Mouse (Mus musculus) fat pad, adult 2 months (tissue): ENCODE data around the gene Tbl3.

Experiments
- DNase-seq: peaks from one replicate; pipeline ENCODE4 v3.0.0-alpha.2; 2011; ENCODE audit warnings: low read depth, low spot score; ENCODE audit errors: extremely low read depth

Tbl3 gene

GRCm38 (mm10) chr17:24658017-24658758, 49.3 kb downstream of the Tbl3 start, which contains the start of gene Npw:
Npw (minus strand) TSS chr17:24658457.
- DNase-seq: no peak

DNA sequence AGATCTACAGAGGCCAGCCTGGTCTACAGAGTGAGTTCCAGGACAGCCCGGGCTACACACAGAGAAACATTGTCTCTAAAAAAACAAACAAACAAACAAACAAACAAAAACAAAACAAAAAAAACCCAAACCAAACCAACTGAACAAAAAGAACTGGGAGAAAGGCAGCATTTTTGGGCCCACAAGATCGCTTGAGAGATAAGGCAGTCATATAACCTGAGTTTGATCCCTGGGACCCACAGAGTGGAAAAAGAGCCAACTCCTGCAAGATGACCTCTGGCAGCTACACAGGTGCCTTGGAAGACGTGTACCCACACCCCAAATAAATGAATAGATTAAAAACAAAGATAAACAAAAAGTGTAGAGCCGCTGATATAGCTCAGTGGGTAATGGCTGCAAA, 52.5 kb downstream of the Tbl3 start:
- no peak for DNase-seq

GRCm38 (mm10) chr17:24653967-24654710, 53.3 kb downstream of the Tbl3 start:
- DNase-seq: no peak

DNA sequence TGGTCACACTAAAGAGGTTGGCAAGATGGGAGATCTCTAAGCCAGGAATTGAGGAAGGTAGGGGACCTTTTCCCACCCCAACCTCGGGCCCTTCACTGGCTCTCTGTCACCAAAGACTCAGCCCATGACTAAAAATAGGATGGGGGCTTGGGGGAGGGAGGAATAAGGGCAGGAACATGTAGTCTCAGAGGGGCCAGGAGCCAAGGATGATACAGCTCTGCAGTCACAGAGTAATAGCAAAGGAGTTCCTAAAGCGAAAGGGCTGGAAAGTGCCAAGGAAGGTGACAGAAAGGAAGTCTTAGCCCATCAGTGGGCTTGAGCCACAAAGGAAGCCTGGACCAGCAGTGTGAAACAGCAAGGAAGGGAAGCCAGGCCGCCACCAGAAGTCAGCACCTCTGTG, 55.6 kb downstream of the Tbl3 start:
- DNase-seq: no peak

- DNase-seq: no peak
Observed at GRCm38 (mm10) chr17:24650766-24651165, 56.7 kb downstream of the Tbl3 start.

DNA sequence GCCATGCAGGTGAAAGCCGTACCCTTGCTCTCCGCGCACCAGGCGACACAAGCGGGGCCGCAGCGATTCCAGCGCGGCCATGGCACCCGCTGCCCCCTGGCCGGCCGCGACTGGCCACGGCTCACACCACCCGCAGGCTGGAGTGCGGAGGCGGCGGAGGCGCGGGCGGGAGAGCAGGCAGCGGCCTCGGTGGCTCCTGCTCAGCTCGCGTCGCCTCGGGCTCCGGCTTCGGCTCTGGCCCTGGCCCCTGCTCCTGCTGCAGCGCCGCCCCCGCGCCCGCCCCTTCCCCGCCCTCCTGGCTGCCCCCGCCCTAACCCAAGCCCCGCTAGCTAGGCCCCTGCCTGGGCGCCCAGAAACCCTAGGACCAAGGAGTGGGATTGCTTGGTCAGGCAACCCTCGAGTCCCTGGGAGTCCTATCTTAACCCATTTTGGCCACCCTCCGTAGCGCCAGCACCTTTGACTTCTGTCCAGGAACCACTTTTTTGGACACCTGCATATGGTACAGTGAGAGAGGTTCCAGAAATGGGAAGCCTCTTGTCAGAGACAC, 57.3 kb downstream of the Tbl3 start, which contains the start of gene Slc9a3r2:
Gene Slc9a3r2, minus strand, starts transcription at position 258 of the 547 bp plus-strand sequence.
- DNase-seq: no peak

DNA sequence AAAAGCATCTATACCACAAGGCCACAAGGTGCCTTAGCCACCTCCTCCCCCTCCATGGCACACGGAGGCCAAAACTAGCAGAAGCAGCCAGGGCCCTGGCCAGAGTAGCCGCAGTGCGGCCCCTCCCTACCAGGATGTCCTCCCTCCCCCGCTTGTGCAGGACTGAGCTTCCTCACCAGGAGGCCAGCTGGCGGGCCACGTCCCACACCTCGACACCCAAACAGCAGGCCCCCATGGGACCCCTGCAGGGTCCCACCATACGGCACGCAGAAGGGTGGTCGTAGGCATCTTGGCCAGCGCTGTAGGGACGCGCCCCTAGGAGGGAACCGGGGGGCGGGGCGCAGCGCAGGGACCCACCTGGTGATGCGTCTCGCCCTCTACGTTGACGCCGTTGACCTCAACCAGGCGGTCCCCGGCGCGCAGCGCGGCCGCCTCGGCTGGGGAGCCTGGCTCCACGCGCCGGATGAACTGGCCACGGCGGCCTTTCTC, 57.8 kb downstream of the Tbl3 start:
- DNase-seq: no peak

GRCm38 (mm10) chr17:24648731-24649377, 58.6 kb downstream of the Tbl3 start:
- DNase-seq: no peak
